18 mouse cellular contexts compared by ENCODE assay signal in genomic region chr2:84258339-84259006, GRCm38 (mm10).
"Had no signal": no experiment of that assay in that cellular context is flagged by ENCODE, and none has a peak within 500 bp of the region (broad histone marks: within the 10 kb centered on the region; RNA-seq: fewer than 3 reads in every experiment).

No protein-coding gene starts in this region.

- H3K4me2 ChIP-seq: lung, embryonic 14.5 days; midbrain, embryonic 12.5 days; neural tube, embryonic 13.5 days; neural tube, embryonic 15.5 days had no signal

- H3K4me1 ChIP-seq: midbrain, embryonic 10.5 days; midbrain, embryonic 12.5 days; neural tube, embryonic 13.5 days; neural tube, embryonic 15.5 days had no signal

- H3K9ac ChIP-seq: lung, embryonic 14.5 days; midbrain, embryonic 12.5 days; neural tube, embryonic 13.5 days; neural tube, embryonic 15.5 days had no signal

- H3K9me3 ChIP-seq: midbrain, embryonic 10.5 days; midbrain, embryonic 12.5 days; neural tube, embryonic 13.5 days; neural tube, embryonic 15.5 days had no signal

- DNase-seq: lung, embryonic 14.5 days; lung, postnatal 10 days; lung, postnatal 4 days; midbrain, embryonic 14.5 days; retina, postnatal 1 day; right cerebral cortex, adult 18-20 months; right cerebral cortex, postnatal 25 days; right cerebral cortex, postnatal 4 days; spleen, adult 18-20 months; thymus, adult 18-20 months; thymus, postnatal 14 days; thymus, postnatal 36 days had no signal

- H3K27ac ChIP-seq: midbrain, embryonic 10.5 days; midbrain, embryonic 12.5 days; neural tube, embryonic 13.5 days; neural tube, embryonic 15.5 days had no signal

- H3K27me3 ChIP-seq: midbrain, embryonic 12.5 days; neural tube, embryonic 13.5 days; neural tube, embryonic 15.5 days had no signal

- H3K4me3 ChIP-seq: midbrain, embryonic 10.5 days; midbrain, embryonic 12.5 days; myocyte; neural tube, embryonic 13.5 days; neural tube, embryonic 15.5 days had no signal

- H3K36me3 ChIP-seq: midbrain, embryonic 10.5 days; midbrain, embryonic 12.5 days; neural tube, embryonic 13.5 days; neural tube, embryonic 15.5 days had no signal

- ATAC-seq: midbrain, embryonic 16.5 days had no signal
